Mouse (Mus musculus) liver, adult 2 months (tissue): ENCODE data around the gene Vmac.
A peak's percentile ranks its signal among the peaks of the same experiment; 100 is the strongest.

ENCODE experiments used
- CTCF ChIP-seq: fragments of 200-500 bp; IDR thresholded peaks from 2 replicates; pipeline ENCODE4 v1.5.1; 2011; ENCODE audit warnings: low read depth, low read length, control low read depth
- POLR2A ChIP-seq: fragments of 200-500 bp; IDR thresholded peaks from 2 replicates; pipeline ENCODE4 v1.6.1; 2011; ENCODE audit warnings: low read length, control low read depth; ENCODE audit not compliant: insufficient read depth; ENCODE audit errors: extremely low read depth

- TF ChIP-seq CTCF (no peak), POLR2A (peak; percentile 84; the same call in 1 of the 2 replicates)
These were observed 44.2 kb upstream of the Vmac start for GRCm38 (mm10) chr17:56761991-56762410.
